Mouse (Mus musculus) 3134 (cell line): ENCODE results near the gene Gstm4.
A peak's percentile ranks its signal among the peaks of the same experiment; 100 is the strongest.
"Not testable (repeated sequence)": the region's sequence is repeated elsewhere in the genome, so short reads cannot be mapped to it uniquely, and the experiment has no call there.

Experiments used
- DNase-seq: peaks from one replicate; pipeline ENCODE4 v3.0.0-alpha.2; 2011; ENCODE audit warnings: low spot score; ENCODE audit not compliant: insufficient read length; ENCODE audit errors: extremely low read depth

Gene Gstm4

GRCm38 (mm10) chr3:108070295-108071293 is 25.9 kb upstream of the Gstm4 start:
- peak; percentile 56 for DNase-seq

- no peak for DNase-seq
Observed at GRCm38 (mm10) chr3:108069231-108069870, 24.7 kb upstream of the Gstm4 start.

GRCm38 (mm10) chr3:108068826-108069225 is 24.1 kb upstream of the Gstm4 start:
- no peak for DNase-seq

- no peak for DNase-seq
Observed at GRCm38 (mm10) chr3:108067370-108067934, 22.8 kb upstream of the Gstm4 start.

GRCm38 (mm10) chr3:108065551-108065950 is 20.9 kb upstream of the Gstm4 start:
- no peak for DNase-seq

GRCm38 (mm10) chr3:108064672-108065071 is 20.0 kb upstream of the Gstm4 start:
- DNase-seq, result no peak

GRCm38 (mm10) chr3:108062648-108063047 is 18.0 kb upstream of the Gstm4 start:
- DNase-seq, result no peak

GRCm38 (mm10) chr3:108061420-108061819 is 16.7 kb upstream of the Gstm4 start:
- DNase-seq, result no peak

- DNase-seq, result no peak
Observed at GRCm38 (mm10) chr3:108050493-108050892, 5.8 kb upstream of the Gstm4 start.

GRCm38 (mm10) chr3:108048306-108048705 is 3.6 kb upstream of the Gstm4 start:
- DNase-seq, result no peak

GRCm38 (mm10) chr3:108046944-108047655 is 2.4 kb upstream of the Gstm4 start:
- no peak for DNase-seq

- no peak for DNase-seq
Observed at GRCm38 (mm10) chr3:108033156-108033555, 11.5 kb downstream of the Gstm4 start.

GRCm38 (mm10) chr3:108032113-108032512 is 12.6 kb downstream of the Gstm4 start:
- DNase-seq, result no peak

- no peak for DNase-seq
Observed at GRCm38 (mm10) chr3:108028641-108029365, 15.9 kb downstream of the Gstm4 start.

- DNase-seq, result no peak
Observed at GRCm38 (mm10) chr3:108026597-108026996, 18.1 kb downstream of the Gstm4 start.

GRCm38 (mm10) chr3:108026049-108026448 is 18.6 kb downstream of the Gstm4 start:
- no peak for DNase-seq

- DNase-seq, result no peak
Observed at GRCm38 (mm10) chr3:108025318-108025717, 19.4 kb downstream of the Gstm4 start.

GRCm38 (mm10) chr3:108022650-108023049 is 22.0 kb downstream of the Gstm4 start:
- DNase-seq, result no peak

- DNase-seq, result not testable (repeated sequence)
Observed at GRCm38 (mm10) chr3:108020351-108021022, 24.2 kb downstream of the Gstm4 start.

- DNase-seq, result not testable (repeated sequence)
Observed at GRCm38 (mm10) chr3:108019226-108019625, 25.5 kb downstream of the Gstm4 start.
